Mouse (Mus musculus) thymus, postnatal 36 days (tissue): ENCODE data around the gene Cyp2c68.
"Not testable (repeated sequence)": the region's sequence is repeated elsewhere in the genome, so short reads cannot be mapped to it uniquely, and the experiment has no call there.

Experiments used
- DNase-seq, 2 experiments: peaks; one replicate each; pipeline ENCODE4 v3.0.0; 2022; ENCODE audit warnings: mixed read lengths in 2 of 2

Cyp2c68 gene

DNA sequence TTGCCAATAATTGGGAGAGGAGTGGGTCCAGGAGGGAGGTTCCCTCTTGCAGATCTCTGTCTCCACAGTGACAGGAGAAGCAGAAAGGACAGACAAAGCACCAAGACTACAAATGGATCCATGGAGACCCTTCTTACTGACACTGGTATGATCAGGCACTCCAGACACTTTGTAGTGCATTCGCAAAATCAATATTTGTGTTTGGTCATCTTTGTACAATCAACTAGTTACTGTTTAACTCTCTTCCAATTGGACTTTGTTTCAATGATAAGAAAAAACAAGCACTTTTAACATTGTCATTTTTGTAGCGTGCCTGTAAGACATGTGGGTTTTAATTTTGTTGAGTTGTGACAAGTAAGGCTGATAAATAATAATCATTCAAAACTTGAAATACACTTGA is at the start of gene Cyp2c68:
Gene Cyp2c68, minus strand, starts transcription at position 135 of the 400 bp plus-strand sequence.
- DNase-seq = no peak

GRCm38 (mm10) chr19:39785458-39785857 is 44.6 kb upstream of the Cyp2c68 start:
- not testable (repeated sequence) for DNase-seq

GRCm38 (mm10) chr19:39745357-39745756 is 4.5 kb upstream of the Cyp2c68 start:
- no peak for DNase-seq

DNA sequence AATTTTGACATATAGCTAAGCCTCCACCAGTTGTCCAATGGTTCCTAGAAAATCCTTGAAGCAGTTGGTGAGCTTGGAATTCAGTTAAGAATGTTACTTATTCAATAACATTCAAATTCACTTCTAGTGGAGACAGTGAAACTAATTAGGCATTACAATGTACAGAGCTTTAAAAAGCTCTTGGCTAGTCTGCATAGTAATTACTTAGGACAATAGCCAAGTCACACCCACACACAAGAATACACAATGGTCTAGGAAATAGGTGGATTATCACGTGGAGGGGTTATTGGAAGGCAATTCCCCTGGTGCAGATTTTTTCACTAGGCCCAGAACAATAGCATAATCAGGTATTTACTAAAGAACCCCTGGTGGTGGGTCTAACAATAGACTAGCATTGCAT is 3.5 kb upstream of the Cyp2c68 start:
- not testable (repeated sequence) for DNase-seq

DNA sequence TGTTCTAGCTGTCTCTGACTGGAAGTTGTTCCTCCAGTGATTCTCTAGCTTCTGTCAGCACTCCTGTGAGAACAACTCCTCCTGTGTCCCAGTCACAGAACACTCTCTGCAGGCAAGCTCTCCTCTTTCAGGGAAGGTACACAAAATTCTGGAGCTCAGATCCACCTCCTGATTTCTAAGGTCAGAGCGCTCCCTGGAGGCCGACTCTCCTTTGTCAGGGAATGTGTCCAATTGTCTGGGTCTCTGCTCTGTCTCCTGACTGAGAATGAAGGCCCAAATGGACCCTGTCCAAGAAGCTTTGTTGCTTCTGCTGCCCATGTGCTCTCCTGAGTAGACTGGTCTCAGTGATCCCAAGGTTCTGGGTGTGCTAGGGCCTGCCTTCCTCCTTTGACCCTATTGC is 29.7 kb downstream of the Cyp2c68 start:
- not testable (repeated sequence) for DNase-seq

DNA sequence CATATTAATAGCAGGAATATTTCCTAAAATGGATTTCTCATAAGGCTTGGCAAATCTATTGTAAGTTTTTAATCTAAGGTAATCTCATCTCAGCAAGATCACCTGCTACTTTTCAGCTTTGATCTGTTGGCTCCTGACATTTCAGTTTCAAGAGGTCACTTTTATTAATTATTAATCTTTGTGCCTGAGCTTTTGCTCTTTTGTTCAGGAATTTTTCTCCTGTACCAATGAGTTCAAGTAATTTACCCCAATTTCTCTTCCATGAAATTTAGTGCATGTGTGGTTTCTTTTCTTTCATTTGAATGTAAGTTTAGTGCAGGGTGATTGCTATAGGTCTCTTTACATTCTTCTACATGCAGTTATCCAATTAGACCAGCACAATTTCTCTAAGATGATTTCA is 75.2 kb downstream of the Cyp2c68 start:
- DNase-seq = not testable (repeated sequence)

DNA sequence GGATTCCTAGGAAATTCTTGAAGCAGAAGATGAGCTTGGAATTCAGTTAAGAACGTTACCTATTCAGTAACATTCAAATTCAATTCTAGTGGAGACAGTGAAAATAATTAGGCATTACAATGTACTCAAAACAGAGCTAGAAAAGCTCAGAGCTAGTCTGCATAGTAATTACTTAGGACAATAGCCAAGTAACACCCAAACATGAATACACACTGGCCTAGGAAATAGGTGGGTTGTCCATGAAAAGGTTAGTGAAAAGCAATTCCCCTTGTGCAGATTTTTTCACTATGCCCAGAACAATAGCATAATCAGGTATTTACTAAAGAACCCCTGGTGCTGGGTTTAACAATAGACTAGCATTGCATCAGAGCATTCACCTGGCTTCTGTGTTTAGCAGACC is 88.5 kb downstream of the Cyp2c68 start:
- no peak for DNase-seq

DNA sequence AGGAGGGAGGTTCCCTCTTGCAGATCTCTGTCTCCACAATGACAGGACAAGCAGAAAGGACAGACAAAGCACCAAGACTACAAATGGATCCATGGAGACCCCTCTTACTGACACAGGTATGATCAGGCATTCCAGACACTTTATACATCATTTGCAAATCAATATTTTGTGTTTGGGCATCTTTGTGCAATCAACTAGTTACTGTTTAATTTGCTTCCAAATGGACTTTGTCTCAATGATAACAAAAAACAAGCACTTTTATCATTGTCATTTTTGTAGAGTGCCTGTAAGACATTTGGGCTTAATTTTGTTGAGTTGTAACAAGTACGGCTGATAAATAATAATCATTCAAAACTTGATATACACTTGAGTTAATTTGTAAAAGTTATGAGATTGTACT is 91.9 kb downstream of the Cyp2c68 start, which contains the start of gene Cyp2c67:
Gene Cyp2c67, minus strand, starts transcription at position 114 of the 400 bp plus-strand sequence.
- DNase-seq = no peak

DNA sequence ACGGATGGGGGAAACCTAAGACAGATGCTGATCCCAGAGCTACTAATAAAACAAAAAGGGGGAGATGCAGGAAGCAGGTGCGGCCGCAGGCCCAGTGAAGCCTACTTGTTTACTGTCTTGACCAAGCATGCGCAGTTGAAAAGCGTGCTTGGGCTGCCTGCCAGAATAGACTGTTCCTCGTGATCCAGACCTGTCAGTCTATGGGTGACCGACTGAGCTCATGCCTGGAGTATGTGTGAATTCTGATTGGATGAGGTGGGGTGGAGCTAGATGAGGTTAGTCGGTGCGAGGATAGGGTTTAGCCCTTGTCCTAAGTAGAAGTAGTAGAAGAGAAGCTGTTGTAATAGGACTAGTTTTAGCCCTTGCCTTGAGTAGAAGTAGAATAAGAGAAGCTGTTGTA is 93.3 kb downstream of the Cyp2c68 start:
- DNase-seq = no peak

- not testable (repeated sequence) for DNase-seq
Observed at GRCm38 (mm10) chr19:39644551-39644950, 96.3 kb downstream of the Cyp2c68 start.
